Mouse (Mus musculus): ENCODE data around the gene Ryr2.

Ryr2 gene

DNA sequence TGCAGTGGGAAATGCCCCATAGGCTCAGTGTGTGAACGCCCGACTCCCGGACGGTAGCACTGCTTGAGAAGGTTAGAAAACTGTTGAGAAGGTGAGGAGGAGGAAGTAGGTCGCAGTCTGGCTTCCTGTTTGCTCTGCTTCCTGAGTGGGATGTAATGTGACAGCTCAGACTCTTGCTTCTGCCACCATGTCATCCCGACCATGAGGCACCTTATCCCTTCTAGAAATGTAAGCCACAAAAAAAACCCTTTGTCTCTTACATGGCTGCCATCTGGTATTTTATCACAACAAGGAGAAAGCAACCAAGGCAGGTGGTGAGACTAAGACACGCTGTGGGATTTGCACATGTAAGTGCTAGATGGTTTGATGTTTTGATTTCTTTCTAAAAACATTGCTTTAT lies 12.2 kb downstream of the Ryr2 start:
- DNase-seq (ENCODE audit: low read depth, low spot score): no peak

DNA sequence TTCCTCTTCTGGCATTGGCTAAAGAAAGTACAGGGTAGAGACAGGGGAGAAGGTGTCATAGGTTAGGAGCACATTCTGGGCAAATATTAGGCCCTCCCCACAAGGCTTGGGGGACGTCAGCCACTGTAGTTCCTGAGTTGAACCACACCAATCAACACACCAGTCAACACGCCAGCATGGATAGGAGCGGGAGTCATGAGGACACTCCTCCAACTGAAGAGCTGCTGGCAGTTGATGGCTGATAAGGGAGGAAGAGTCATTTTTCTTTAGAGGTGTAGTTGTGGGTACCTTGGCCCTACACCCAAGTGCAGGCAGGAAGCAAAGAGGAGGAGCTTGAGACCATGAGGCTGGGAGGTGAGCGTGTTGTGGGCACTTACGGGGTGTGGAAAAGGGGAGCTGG lies 13.6 kb downstream of the Ryr2 start:
- no peak for DNase-seq (ENCODE audit: low read depth, low spot score)

DNA sequence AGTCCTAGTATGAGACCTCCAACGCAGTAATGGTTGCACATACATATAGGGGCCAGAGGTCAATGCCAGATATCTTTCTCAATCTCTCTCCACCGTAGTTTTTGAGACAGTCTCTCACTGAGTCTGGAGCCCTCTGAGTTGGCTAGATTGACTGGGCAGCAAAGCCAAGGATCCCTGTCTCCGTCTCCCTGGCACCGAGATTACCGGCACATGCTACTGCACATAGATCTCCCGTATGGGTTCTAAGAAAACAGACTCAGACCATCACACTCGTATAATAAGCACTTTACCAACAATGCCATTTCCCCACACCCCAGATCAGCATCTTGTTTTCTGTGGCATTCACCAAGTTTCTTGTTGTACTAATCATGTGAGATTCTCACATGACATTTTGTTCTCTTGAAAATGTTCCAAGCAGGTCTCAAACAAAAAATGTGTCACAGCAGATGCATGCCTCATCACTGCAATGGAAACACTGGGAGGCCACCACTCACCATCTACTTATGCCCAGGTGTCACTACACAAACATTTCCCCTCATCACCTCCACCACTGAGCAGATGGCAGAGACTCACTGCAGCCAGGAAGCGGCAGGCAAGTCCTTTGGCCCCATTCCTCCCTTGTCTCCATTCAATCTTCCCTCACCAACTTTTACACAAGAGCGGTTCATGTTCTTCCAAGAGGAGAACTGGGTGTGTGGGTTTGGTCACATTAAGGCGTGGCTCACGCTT lies 14.2 kb downstream of the Ryr2 start:
- DNase-seq (ENCODE audit: low read depth, low spot score): no peak

DNA sequence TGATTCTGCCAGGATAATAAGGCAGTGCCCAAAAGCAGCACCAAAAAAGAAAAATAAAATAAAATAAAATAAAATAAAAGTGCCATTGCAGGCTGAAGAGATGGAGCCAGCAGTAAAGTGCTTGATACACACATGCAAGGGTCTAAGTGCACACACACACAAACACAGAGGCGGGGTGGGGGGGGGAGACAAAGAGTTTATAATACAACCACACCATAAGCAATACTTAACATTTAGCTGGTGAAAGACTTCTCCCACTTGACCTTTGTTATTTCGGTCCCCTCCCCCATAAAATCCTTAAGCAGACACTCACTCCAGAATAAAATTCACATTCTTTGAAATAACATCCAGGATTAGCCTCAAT lies 22.7 kb downstream of the Ryr2 start:
- DNase-seq (ENCODE audit: low read depth, low spot score): no peak

DNA sequence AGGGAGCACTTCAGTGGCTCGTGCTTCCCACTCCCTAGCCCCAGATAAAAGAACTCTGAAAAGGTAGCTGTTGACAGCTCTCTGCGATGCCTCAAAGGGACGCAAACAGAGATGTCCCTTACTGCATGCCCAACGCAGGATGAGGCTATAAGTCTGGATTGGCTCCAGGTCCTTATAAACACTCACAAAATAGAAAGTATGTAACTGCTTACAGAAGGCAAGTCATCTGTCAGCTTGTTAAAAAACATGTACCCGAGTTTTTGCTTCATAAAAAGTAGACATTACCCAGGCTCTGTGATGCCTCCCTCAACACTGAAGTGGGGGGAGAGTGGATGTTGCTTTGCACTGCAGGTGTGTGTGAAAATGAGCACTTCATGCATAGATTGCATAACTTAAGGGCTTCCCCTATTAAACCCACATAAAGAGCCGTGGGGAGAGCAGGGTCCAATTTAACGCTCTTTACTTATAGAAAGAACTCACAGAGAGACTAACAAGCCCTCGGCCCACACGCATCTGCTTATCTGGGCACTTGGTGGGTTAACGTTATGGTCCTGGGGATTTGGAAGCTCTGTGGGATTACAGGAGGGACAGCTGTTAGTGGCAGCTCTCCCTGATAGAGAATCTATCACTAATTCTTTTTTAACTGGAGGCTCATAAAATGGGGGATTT lies 23.2 kb downstream of the Ryr2 start:
- no peak for DNase-seq (ENCODE audit: low read depth, low spot score)

DNA sequence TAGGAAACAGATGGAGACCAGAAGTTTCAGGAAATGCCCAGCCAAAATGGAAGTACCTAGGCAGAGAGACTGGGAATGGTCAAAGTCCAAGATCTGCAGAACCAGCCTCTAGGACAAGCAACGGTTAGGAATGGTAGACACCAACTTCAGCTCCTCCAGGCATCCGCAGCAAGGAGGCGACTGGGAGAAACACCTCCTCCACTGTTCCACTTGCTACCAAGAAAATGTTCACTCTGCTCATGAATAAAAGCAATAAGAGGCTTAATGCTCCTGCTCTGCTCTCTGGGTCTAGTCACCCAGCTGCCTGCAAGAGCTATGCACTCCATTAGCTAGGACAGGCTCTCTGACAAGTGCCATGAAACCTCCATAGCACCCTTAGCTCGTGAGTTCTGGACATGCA lies 26.2 kb downstream of the Ryr2 start:
- DNase-seq (ENCODE audit: low read depth, low spot score): peak; percentile 62

DNA sequence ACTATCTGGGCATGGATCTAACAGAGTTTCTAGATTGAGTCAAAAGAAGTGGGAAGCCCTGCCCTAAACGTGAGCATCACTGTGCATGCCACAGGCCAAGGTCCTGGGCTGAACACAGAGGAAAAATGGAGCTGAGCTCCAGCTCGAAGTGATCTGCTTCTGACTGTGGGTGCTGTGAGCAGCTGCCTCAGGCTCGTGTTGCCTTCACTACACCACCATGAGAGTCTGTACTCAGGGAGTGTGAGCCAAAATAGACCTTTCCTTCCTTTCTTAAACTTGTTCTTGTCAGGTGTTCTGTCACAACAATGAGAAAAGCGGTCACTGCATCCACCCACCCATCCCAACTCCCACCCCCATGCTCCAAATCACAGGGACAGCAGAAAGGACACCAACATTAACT lies 27.2 kb downstream of the Ryr2 start:
- no peak for DNase-seq (ENCODE audit: low read depth, low spot score)

DNA sequence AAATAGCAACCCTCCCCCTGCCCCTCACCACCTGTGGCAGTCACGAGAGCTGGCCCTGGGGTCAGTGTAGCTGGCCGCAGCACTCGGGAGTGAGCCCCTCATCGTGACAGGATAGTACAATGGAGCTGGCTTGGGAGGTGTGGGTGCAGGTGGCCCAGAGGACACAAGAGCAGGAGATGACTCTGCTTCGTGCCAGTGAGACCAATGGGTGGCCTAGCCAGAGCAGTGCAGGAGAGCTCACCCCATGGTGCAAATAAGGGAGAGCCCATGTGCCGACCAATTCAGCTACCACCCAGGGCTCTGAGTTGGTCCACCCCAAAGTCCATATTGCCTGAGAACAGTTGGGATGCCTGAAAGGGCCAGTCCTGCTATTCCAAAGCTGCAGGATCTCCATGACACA lies 31.8 kb downstream of the Ryr2 start:
- DNase-seq (ENCODE audit: low read depth, low spot score): no peak

DNA sequence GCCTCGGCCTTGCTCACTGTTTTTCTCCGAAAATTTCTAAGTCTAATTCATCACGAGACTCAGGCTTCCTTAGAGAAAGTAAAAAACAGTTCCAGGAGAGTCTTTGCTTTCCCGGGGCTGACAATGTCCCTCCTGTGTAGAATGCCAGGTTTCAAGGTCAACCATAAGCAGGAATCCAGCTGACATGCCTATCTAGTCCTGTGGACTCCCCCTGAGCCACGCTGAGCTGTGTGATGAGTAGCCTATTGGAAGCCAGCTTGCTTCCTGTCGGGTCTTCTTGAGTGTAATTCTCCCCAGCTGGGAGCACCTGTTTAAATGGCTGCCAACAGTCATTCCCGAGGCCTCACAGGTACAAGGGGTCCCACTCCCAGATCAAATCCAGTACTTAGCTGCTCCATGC lies 34.2 kb downstream of the Ryr2 start:
- DNase-seq (ENCODE audit: low read depth, low spot score): no peak

DNA sequence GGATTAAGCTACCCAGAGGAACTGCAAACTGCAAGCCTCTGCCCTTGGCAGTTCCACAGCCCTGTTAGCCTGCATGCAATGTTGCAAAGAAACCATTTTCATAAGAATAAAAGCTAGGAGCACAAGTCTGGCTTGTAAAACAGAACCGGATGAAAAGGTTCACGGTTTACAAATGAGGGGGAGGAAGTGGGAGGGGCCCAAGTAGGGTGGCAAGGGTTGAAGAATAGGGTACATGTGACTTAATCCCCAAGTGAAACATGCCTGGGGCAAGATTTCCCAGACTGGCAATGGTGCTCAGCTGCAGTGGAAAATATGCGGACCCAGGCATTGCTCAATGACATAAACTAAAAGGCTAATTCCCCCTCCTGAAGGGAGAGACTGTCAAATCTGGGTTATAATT lies 34.6 kb downstream of the Ryr2 start:
- no peak for DNase-seq (ENCODE audit: low read depth, low spot score)

DNA sequence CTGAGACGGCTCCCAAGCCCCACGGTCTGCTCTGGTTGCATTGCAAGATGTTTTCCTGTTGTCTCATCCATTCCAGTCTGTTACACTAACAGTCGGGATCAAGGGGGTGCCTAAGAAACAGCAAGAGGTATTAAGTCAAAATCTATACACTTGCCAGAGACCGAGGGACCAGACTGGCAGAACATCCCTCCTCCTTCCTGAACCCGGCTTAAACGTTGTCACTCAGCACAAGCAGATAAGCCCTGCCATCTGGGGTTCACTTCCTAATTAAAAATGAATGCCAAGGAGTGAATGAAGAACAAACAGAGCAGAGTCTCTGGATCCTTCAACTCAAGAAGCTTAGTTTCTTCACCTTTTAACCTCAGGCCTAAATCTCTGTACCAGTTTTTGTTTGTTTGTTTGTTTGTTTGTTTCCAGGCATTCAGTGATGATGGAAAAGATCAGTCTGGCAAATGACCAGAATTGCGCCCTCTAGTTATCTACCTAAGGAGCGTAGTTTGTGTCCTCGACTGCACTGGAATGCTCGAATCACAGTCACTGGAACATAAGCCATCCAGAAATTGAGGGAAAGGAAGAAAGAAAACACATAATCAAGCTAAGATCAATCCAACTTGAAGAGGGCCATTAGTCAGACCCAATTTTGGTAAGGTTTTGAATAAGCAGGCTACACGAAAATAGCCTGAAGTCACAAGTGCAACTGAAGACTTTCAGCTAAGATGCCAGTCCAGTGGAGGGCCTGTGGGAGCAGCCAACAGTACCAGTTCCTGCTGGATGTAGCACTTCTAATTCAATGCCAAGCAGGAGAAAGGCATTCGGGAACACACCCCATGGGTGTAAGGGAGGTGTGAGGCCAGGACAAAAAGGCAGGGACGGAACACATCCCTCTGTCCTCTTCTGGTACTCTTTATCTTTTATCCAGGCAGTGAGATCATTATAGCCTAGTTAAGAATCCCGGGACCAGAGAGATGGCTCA lies 36.3 kb downstream of the Ryr2 start:
- DNase-seq (ENCODE audit: low read depth, low spot score): no peak

DNA sequence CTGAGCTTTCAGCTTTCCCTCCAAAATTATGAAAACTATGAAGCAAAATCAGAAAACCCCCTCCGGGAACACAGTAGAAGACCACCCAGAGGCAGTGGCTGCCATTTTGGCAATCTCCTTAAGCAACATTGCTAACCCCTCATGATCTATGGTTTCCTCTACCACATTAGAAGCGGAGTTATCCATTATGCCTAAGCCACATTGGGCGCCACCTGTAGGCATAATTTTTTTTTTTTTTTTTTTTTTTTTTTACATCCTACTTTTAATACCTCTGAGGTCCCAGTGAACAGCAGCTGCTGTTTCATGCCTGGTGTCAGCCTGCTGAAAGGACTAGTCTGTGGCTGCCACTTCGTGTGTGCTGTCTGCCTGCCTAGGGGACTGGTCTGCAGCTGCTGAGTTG lies 42.2 kb downstream of the Ryr2 start:
- DNase-seq (ENCODE audit: low read depth, low spot score): no peak

DNA sequence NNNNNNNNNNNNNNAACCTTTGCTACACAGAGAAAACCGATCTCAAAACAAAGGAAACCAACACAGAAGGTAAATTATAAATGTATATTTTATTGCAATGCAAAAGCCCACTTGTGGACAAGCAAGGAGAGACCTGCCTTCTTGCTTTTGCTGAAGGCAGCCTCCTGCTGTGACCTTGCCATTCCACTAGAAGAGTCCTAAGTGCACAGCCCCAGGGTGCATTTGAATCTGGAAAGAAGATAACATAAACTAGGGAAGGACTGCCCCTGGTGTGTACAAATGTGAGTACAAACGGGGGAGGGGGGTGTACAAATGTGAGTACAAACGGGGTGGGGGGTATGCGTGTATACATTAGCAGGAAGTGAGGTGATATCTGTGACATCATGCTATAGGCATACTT lies 43.2 kb downstream of the Ryr2 start:
- DNase-seq (ENCODE audit: low read depth, low spot score): no peak

DNA sequence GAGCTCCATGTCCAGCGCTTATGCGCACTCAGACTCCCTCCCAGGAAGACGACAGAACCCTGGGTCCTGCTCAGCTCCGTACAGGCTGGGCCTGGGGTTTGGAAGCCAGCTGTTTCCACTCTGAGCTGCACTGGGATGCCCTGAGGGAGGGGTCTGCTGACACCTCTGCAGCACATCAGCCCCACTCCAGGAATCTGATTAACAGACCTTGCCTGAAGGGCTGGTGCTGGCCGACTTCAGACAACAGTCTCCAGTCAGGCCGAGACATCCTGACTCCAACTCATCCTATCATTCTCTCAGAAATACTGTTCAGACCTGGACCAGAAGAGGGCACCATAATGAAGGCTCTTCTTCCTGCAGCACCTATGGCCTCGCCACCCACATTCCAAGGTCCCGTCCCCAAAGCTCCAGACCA lies 49.4 kb downstream of the Ryr2 start:
- DNase-seq (ENCODE audit: low read depth, low spot score): no peak

DNA sequence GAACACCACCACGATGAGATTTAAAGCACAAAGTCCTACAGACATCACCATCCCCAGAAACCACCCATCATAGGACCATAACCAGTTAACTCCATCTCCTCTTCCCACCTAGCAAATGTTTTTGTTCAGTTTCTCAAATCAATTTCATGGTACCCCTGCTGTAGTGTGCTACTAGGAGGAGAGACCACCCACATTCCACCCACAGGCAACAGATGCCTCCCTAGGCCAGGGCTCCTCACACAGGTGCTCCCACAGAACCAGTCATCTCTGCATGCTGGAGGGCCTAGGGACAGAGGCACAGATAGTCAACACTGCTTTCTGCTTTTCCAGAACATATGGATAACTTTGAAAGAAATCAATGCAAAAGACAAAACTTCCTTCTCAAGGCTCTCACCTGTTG lies 50.8 kb downstream of the Ryr2 start:
- no peak for DNase-seq (ENCODE audit: low read depth, low spot score)

DNA sequence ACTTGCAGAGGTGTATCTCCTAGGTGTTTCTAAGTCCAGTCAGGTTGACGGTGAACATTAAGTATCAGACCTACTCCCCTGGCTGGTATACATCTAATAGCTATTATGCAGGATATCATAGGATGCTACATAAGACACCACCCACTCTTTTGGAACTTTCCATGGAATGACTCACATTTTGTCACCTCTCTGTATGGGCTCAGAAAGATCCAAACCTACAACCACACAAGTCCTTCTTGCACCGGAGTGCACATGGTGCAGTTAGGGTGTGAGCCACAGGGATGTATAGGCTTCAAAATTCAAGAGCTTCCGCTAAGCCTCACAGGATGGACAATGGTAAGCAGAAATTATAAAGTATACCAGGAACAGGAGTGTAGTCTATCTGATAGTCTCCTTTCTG lies 52.8 kb downstream of the Ryr2 start:
- no peak for DNase-seq (ENCODE audit: low read depth, low spot score)

DNA sequence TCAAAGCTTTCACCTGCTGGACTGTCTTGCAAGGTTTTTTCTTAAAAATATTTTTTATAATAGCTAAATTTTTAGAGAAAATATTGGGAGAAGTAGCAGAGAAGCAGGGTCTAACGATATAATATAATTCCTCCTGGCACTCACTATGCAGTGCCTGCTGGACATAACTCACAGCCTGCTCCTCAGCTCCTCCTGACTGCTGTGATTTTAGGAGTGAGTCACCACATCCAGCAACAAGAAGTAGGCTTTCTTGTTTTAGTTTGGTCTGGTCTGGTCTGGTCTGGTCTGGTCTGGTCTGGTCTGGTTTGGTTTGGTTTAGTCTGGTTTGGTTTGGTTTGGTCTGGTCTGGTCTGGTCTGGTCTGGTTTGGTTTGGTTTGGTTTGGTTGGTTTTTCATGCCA lies 55.9 kb downstream of the Ryr2 start:
- no peak for DNase-seq (ENCODE audit: low read depth, low spot score)

DNA sequence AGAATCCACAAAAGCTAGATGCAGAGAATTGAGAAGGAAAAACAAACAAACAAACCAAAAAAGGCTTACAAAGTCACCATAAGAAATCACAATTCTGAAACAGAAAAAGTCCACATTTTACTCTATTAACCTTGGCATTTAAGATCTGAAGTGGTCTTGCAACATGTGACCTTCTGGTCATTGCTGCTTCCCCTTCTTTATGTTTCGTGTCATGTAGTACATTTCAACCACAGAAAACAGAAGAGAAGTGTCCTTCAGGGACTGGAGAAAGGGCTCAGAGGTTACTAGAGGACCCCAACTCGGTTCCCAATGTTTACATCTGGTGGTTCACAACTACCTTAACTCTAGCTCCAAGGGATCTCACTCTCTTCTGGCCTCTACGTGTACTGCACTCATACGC lies 59.7 kb downstream of the Ryr2 start:
- no peak for DNase-seq (ENCODE audit: low read depth, low spot score)

DNA sequence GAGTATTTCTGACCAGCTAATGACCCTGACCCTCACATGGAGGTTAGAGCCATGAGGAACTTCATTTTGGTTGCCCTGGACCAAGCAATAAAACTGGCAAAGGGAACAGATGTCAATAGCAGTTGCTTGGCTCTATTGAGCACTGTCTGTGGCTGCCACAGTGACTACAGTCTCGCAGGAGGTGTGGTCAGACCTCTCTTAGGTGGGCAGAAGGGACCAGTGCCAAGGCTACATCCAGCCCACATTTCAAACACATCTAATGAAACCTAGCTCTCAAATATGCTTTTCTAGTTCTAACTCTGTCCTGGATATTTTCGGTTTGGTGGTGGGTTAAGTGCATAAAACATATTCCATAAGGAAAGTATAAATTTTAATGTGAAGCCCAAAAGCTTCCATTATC lies 62.0 kb downstream of the Ryr2 start:
- no peak for DNase-seq (ENCODE audit: low read depth, low spot score)

DNA sequence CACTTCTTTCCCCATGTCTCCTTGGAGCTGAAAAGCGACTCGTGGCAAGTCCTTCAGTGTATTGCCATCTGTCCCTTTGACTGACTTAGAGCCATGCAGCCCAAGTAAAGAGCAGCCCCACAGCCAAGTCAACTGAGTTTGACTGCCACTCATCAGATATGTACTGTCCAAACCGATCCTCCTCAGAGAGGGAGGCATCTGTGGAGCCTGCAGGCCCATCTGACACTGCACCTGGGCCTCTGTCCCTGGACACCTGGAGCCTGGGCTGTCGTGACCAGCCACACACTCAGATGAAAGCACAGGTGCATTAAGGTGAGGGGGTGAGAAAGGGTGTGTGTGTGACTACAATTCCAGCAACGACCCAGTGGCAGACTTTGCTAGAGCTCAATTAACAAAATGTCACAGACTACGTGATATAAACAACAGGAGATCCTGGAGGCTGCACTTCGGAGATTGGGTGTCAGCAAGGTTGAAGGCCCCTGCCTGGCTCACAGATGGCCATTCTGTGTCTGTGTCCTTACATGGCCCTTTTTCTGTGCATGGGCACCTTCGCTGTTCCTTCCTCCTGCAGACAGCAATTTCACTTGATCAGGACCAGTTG lies 63.8 kb downstream of the Ryr2 start:
- no peak for DNase-seq (ENCODE audit: low read depth, low spot score)

DNA sequence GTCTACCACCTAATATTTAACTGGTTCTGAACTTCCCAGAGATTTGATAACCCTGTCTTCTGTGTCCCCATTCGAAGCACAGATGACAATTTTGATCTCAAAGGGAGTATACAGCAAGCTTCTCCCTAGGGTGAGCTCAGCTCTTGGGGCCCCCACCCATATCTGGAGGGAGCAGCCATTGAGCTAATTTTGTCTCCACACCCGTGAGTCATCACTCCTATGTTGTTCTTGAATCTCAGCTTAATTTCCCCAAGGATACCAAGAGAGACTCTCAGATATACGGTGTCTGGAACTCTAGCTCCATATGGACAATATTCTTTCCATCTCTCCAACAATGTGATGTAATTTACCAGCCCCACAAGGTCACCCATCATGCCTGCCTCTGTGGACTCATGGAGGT lies 66.8 kb downstream of the Ryr2 start:
- peak; percentile 82 for DNase-seq (ENCODE audit: low read depth, low spot score)

DNA sequence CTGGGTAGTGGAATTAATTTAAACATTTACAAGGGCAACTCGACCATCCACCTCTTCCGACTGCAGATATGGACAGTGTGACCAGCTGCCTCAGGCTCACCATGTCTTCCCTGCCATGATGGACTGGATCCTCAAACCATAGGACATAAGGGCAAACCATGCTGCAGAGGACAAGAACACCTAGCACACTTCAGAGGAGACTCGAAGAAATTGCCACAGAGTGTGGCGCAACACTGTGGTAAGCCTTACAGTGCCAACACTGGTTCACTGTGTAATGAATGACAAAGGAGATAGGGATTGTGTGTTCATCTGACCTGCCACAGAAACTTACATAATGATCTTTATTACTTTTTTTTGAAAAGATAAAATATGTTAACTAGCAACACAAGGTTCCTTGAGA lies 68.1 kb downstream of the Ryr2 start:
- no peak for DNase-seq (ENCODE audit: low read depth, low spot score)
